13 mouse cellular contexts compared by ENCODE assay signal in genomic region chr2:127121591-127122235, GRCm38 (mm10). TPM values are rescaled to one million over a fixed set of nuclear protein-coding genes. Genes with fewer than 3 reads are reported as not detected.
A peak's percentile ranks its signal among the peaks of the same experiment; 100 is the strongest.
DNase-seq lines count a peak whose midpoint lies in the region; ATAC-seq and TF ChIP-seq lines count a peak whose summit lies in the region.
"Had no signal": no experiment of that assay in that cellular context is flagged by ENCODE, and none has a peak within 500 bp of the region (broad histone marks: within the 10 kb centered on the region; RNA-seq: fewer than 3 reads in every experiment).

No protein-coding gene starts in this region.

- 89% methylated on average over 8 of the region's 8 CpGs for WGBS in midbrain, postnatal 0 days
- WGBS in midbrain, embryonic 14.5 days: 92% methylated on average over 8 of the region's 8 CpGs
- WGBS in stomach, embryonic 16.5 days: 90% methylated on average over 8 of the region's 8 CpGs
- WGBS in forebrain, embryonic 11.5 days: 93% methylated on average over 8 of the region's 8 CpGs

- H3K9me3 ChIP-seq in midbrain, postnatal 0 days (ENCODE audit: low read length): no peaks in the 10 kb centered on the region
- no peaks in the 10 kb centered on the region for H3K9me3 ChIP-seq in midbrain, embryonic 14.5 days (ENCODE audit: control insufficient read depth, low read length)
- no peaks in the 10 kb centered on the region for H3K9me3 ChIP-seq in stomach, embryonic 16.5 days (replicated peaks; ENCODE audit: control insufficient read depth, low read length)
- H3K9me3 ChIP-seq in forebrain, embryonic 11.5 days (ENCODE audit: control insufficient read depth, low read length): no peaks in the 10 kb centered on the region
- H3K9me3 ChIP-seq: hindbrain, embryonic 15.5 days; limb, embryonic 12.5 days; stomach, embryonic 15.5 days had no signal

- no peak overlapping the region for H3K4me2 ChIP-seq in midbrain, postnatal 0 days (ENCODE audit: low read depth, low read length, poor library complexity, severe bottlenecking)
- H3K4me2 ChIP-seq in midbrain, embryonic 14.5 days (ENCODE audit: low read length): no peak overlapping the region
- H3K4me2 ChIP-seq in stomach, embryonic 16.5 days (ENCODE audit: low read depth, low read length): no peak overlapping the region
- H3K4me2 ChIP-seq in forebrain, embryonic 11.5 days (ENCODE audit: low read depth, low read length, severe bottlenecking): no peak overlapping the region
- H3K4me2 ChIP-seq: hindbrain, embryonic 15.5 days; limb, embryonic 12.5 days; stomach, embryonic 15.5 days had no signal

- no peak overlapping the region for H3K4me3 ChIP-seq in midbrain, postnatal 0 days (ENCODE audit: low read depth, low read length)
- H3K4me3 ChIP-seq in midbrain, embryonic 14.5 days (replicated peaks; ENCODE audit: low read depth, low read length): no peak overlapping the region
- H3K4me3 ChIP-seq in stomach, embryonic 16.5 days (replicated peaks; ENCODE audit: low read length): no peak overlapping the region
- no peak overlapping the region for H3K4me3 ChIP-seq in forebrain, embryonic 11.5 days (ENCODE audit: low read depth, low read length)
- H3K4me3 ChIP-seq: erythroblast, embryonic 14.5 days; hindbrain, embryonic 15.5 days; limb, embryonic 12.5 days; stomach, embryonic 15.5 days had no signal

- no peak for TF ChIP-seq CTCF in midbrain, postnatal 0 days (IDR thresholded peaks at IDR 0.05)

- no peaks in the 10 kb centered on the region for H3K27me3 ChIP-seq in midbrain, postnatal 0 days (ENCODE audit: insufficient read depth, low read length)
- H3K27me3 ChIP-seq in midbrain, embryonic 14.5 days (ENCODE audit: control insufficient read depth, insufficient read depth, low read length): no peaks in the 10 kb centered on the region
- H3K27me3 ChIP-seq in stomach, embryonic 16.5 days (ENCODE audit: control insufficient read depth, insufficient read depth, low read length): no peaks in the 10 kb centered on the region
- no peaks in the 10 kb centered on the region for H3K27me3 ChIP-seq in forebrain, embryonic 11.5 days (ENCODE audit: control insufficient read depth, insufficient read depth, low read length)
- H3K27me3 ChIP-seq: hindbrain, embryonic 15.5 days; limb, embryonic 12.5 days; stomach, embryonic 15.5 days had no signal

- ATAC-seq in midbrain, postnatal 0 days (ENCODE audit: low FRiP score): no peak
- ATAC-seq in midbrain, embryonic 14.5 days (ENCODE audit: low FRiP score, low TSS enrichment): no peak
- no peak for ATAC-seq in stomach, embryonic 16.5 days (ENCODE audit: insufficient read depth, low FRiP score)
- ATAC-seq in forebrain, embryonic 11.5 days (replicated peaks; ENCODE audit: low FRiP score): no peak
- ATAC-seq: midbrain, embryonic 16.5 days had no signal

- peak; percentile 28 for DNase-seq in adrenal gland, postnatal 14 days
- no peak for DNase-seq in adrenal gland, postnatal 4 days (ENCODE audit: low spot score in 2 of 2)
- DNase-seq in midbrain, postnatal 0 days (ENCODE audit: low spot score): peak; percentile 5
- DNase-seq in midbrain, embryonic 14.5 days: no peak
- DNase-seq in kidney, postnatal 10 days: peak; percentile 82
- no peak for DNase-seq in testis, postnatal 14 days (ENCODE audit: low spot score)
- DNase-seq in forebrain, embryonic 11.5 days (ENCODE audit: low spot score): no peak

- H3K9ac ChIP-seq in midbrain, postnatal 0 days (replicated peaks; ENCODE audit: low read length, poor library complexity, severe bottlenecking): no peak overlapping the region
- H3K9ac ChIP-seq in midbrain, embryonic 14.5 days (replicated peaks; ENCODE audit: low read length): no peak overlapping the region
- H3K9ac ChIP-seq in stomach, embryonic 16.5 days (ENCODE audit: low read length): no peak overlapping the region
- no peak overlapping the region for H3K9ac ChIP-seq in forebrain, embryonic 11.5 days (ENCODE audit: low read length)
- H3K9ac ChIP-seq: hindbrain, embryonic 15.5 days; limb, embryonic 12.5 days; stomach, embryonic 15.5 days had no signal

- no peaks in the 10 kb centered on the region for H3K36me3 ChIP-seq in midbrain, postnatal 0 days (ENCODE audit: insufficient read depth, low read length)
- peaks cover 58% of the 10 kb centered on the region for H3K36me3 ChIP-seq in midbrain, embryonic 14.5 days (ENCODE audit: control insufficient read depth, insufficient read depth, low read length)
- peaks cover 38% of the 10 kb centered on the region for H3K36me3 ChIP-seq in stomach, embryonic 16.5 days (ENCODE audit: control insufficient read depth, insufficient read depth, low read length)
- peaks cover 19% of the 10 kb centered on the region for H3K36me3 ChIP-seq in forebrain, embryonic 11.5 days (ENCODE audit: control insufficient read depth, insufficient read depth, low read length)

- no peak overlapping the region for H3K27ac ChIP-seq in midbrain, postnatal 0 days (ENCODE audit: low read depth, low read length)
- no peak overlapping the region for H3K27ac ChIP-seq in midbrain, embryonic 14.5 days (replicated peaks; ENCODE audit: low read depth, low read length)
- H3K27ac ChIP-seq in stomach, embryonic 16.5 days (ENCODE audit: low read length): peak overlapping the region; percentile 10; the same call in 1 of the 2 replicates
- H3K27ac ChIP-seq in forebrain, embryonic 11.5 days (ENCODE audit: low read depth, low read length): no peak overlapping the region
- H3K27ac ChIP-seq: limb, embryonic 12.5 days; stomach, embryonic 15.5 days had no signal

- H3K4me1 ChIP-seq in midbrain, postnatal 0 days (ENCODE audit: insufficient read depth, low read length): no peaks in the 10 kb centered on the region
- H3K4me1 ChIP-seq in midbrain, embryonic 14.5 days (ENCODE audit: control insufficient read depth, insufficient read depth, low read length): no peaks in the 10 kb centered on the region
- H3K4me1 ChIP-seq in stomach, embryonic 16.5 days (ENCODE audit: control insufficient read depth, insufficient read depth, low read length): no peaks in the 10 kb centered on the region
- H3K4me1 ChIP-seq in forebrain, embryonic 11.5 days (replicated peaks; ENCODE audit: control insufficient read depth, insufficient read depth, low read length): no peaks in the 10 kb centered on the region
- H3K4me1 ChIP-seq: hindbrain, embryonic 15.5 days; limb, embryonic 12.5 days; stomach, embryonic 15.5 days had no signal

RNA-seq across cellular contexts. Expression of gene Ncaph, which starts 12.0 kb away (rescaled TPM):
- total RNA-seq in adrenal gland, postnatal 14 days (2021): 16.0 TPM in 2 replicates
- 10 to 100 TPM; 28.0 to 35.4 TPM for total RNA-seq in adrenal gland, postnatal 4 days (2021)
- total RNA-seq in midbrain, postnatal 0 days (2014; rRNA removed): 4.0 and 6.6 TPM in 2 replicates
- 6.3 and 6.7 TPM in 2 replicates for polyA plus RNA-seq in midbrain, postnatal 0 days (2015; fragmentation: Nextera tagmentation; extraction: Ambion mirVana)
- 10.7 and 19.6 TPM in 2 replicates for polyA plus RNA-seq in midbrain, embryonic 14.5 days (2014; fragmentation: Nextera tagmentation; extraction: Ambion mirVana)
- polyA plus RNA-seq in stomach, embryonic 16.5 days (2015; fragmentation: Nextera tagmentation; extraction: Ambion mirVana): 66.1 and 71.3 TPM in 2 replicates
- polyA plus RNA-seq in forebrain, embryonic 11.5 days (2014; fragmentation: Nextera tagmentation; extraction: Ambion mirVana): 130 and 132 TPM in 2 replicates

RNA-seq across cellular contexts. Expression of gene Itpripl1, which starts 21.5 kb away (rescaled TPM):
- 13.8 and 14.4 TPM in 2 replicates for total RNA-seq in adrenal gland, postnatal 14 days (2021)
- total RNA-seq in adrenal gland, postnatal 4 days (2021): 10 to 100 TPM; 11.5 to 13.1 TPM
- total RNA-seq in midbrain, postnatal 0 days (2014; rRNA removed): 9.6 and 11.2 TPM in 2 replicates
- polyA plus RNA-seq in midbrain, postnatal 0 days (2015; fragmentation: Nextera tagmentation; extraction: Ambion mirVana): 7.0 and 7.6 TPM in 2 replicates
- 5.6 and 6.4 TPM in 2 replicates for polyA plus RNA-seq in midbrain, embryonic 14.5 days (2014; fragmentation: Nextera tagmentation; extraction: Ambion mirVana)
- 28.0 and 29.7 TPM in 2 replicates for polyA plus RNA-seq in stomach, embryonic 16.5 days (2015; fragmentation: Nextera tagmentation; extraction: Ambion mirVana)
- 22.5 and 23.5 TPM in 2 replicates for polyA plus RNA-seq in forebrain, embryonic 11.5 days (2014; fragmentation: Nextera tagmentation; extraction: Ambion mirVana)

RNA-seq across cellular contexts. Expression of gene Blvra, which starts 51.2 kb away (rescaled TPM):
- 33.6 and 33.7 TPM in 2 replicates for total RNA-seq in adrenal gland, postnatal 14 days (2021)
- 10 to 100 TPM; 41.1 to 44.2 TPM for total RNA-seq in adrenal gland, postnatal 4 days (2021)
- total RNA-seq in midbrain, postnatal 0 days (2014; rRNA removed): 9.4 and 12.1 TPM in 2 replicates
- polyA plus RNA-seq in midbrain, postnatal 0 days (2015; fragmentation: Nextera tagmentation; extraction: Ambion mirVana): 29.4 and 30.6 TPM in 2 replicates
- polyA plus RNA-seq in midbrain, embryonic 14.5 days (2014; fragmentation: Nextera tagmentation; extraction: Ambion mirVana): 23.9 and 27.3 TPM in 2 replicates
- 52.3 and 52.4 TPM in 2 replicates for polyA plus RNA-seq in stomach, embryonic 16.5 days (2015; fragmentation: Nextera tagmentation; extraction: Ambion mirVana)
- polyA plus RNA-seq in forebrain, embryonic 11.5 days (2014; fragmentation: Nextera tagmentation; extraction: Ambion mirVana): 15.2 and 20.3 TPM in 2 replicates

Comparison
In these comparisons a context has a peak if more than half of its experiments do, and no peak if none do; other contexts are left out.
1. DNase-seq: peak in adrenal gland, postnatal 14 days (single experiment), midbrain, postnatal 0 days (single experiment) and kidney, postnatal 10 days (single experiment); none in adrenal gland, postnatal 4 days (0 of 2), midbrain, embryonic 14.5 days (single experiment), testis, postnatal 14 days (single experiment) and forebrain, embryonic 11.5 days (single experiment).